In genomic region chr3:89999090-89999489, GRCm38 (mm10) we compare ENCODE assay signal across 8 mouse cellular contexts. TPM values are rescaled to one million over a fixed set of nuclear protein-coding genes. Genes with fewer than 3 reads are reported as not detected.
A peak's percentile ranks its signal among the peaks of the same experiment; 100 is the strongest.
DNase-seq lines count a peak whose midpoint lies in the region; ATAC-seq and TF ChIP-seq lines count a peak whose summit lies in the region.

No protein-coding gene starts in this region.

- H3K9ac ChIP-seq in heart, adult 2 months (ENCODE audit: low read depth, low read length) = peak overlapping the region; percentile 82
- peak overlapping the region; percentile 85 for H3K9ac ChIP-seq in embryonic facial prominence, embryonic 12.5 days
- peak overlapping the region; percentile 83 for H3K9ac ChIP-seq in intestine, embryonic 14.5 days (ENCODE audit: low read length)
- H3K9ac ChIP-seq in midbrain, embryonic 14.5 days (replicated peaks; ENCODE audit: low read length) = peak overlapping the region; percentile 80

- no peaks in the 10 kb centered on the region for H3K79me2 ChIP-seq in heart, adult 2 months (replicated peaks; ENCODE audit: control insufficient read depth, insufficient read depth, low read length)

- H3K4me3 ChIP-seq in heart, adult 2 months = peak overlapping the region; percentile 78
- H3K4me3 ChIP-seq in embryonic facial prominence, embryonic 12.5 days = peak overlapping the region; percentile 84
- H3K4me3 ChIP-seq in intestine, embryonic 14.5 days (ENCODE audit: low read depth, low read length) = peak overlapping the region; percentile 56
- H3K4me3 ChIP-seq in midbrain, embryonic 14.5 days (replicated peaks; ENCODE audit: low read depth, low read length) = peak overlapping the region; percentile 72

- ATAC-seq in embryonic facial prominence, embryonic 12.5 days (ENCODE audit: insufficient number of reproducible peaks, insufficient read depth, low FRiP score, low TSS enrichment) = peak; percentile 77
- no peak for ATAC-seq in intestine, embryonic 14.5 days (replicated peaks; ENCODE audit: low FRiP score, low TSS enrichment, low read depth)
- no peak; the same call in 1 of the 2 replicates for ATAC-seq in midbrain, embryonic 14.5 days (ENCODE audit: low FRiP score, low TSS enrichment)

- intact Hi-C loops in heart, adult 2 months (cut with DNase I) = loop anchor here (2.0 kb wide), 1 partner anchor 36 kb away; the partner anchor contains the start of gene Atp8b2
- intact Hi-C loops in heart, postnatal 25 days (cut with DNase I) = loop anchor here (5.0 kb wide), 1 partner anchor 42 kb away; no protein-coding TSS in a partner anchor
- intact Hi-C loops in left cerebral cortex, postnatal 4 days (cut with DNase I) = no loop called here

- peak overlapping the region; percentile 93 for H3K27ac ChIP-seq in heart, adult 2 months
- peak overlapping the region; percentile 98 for H3K27ac ChIP-seq in embryonic facial prominence, embryonic 12.5 days
- peak overlapping the region; percentile 87 for H3K27ac ChIP-seq in intestine, embryonic 14.5 days (ENCODE audit: low read depth)
- peak overlapping the region; percentile 88 for H3K27ac ChIP-seq in midbrain, embryonic 14.5 days (replicated peaks; ENCODE audit: low read depth, low read length)

- H3K4me2 ChIP-seq in embryonic facial prominence, embryonic 12.5 days (replicated peaks) = peak overlapping the region; percentile 78
- peak overlapping the region; percentile 92 for H3K4me2 ChIP-seq in intestine, embryonic 14.5 days (ENCODE audit: low read length)
- peak overlapping the region; percentile 94 for H3K4me2 ChIP-seq in midbrain, embryonic 14.5 days (ENCODE audit: low read length)

- 17% methylated on average over 8 of the region's 8 CpGs for WGBS in heart, adult 2 months
- WGBS in embryonic facial prominence, embryonic 12.5 days = 7% methylated on average over 8 of the region's 8 CpGs
- WGBS in intestine, embryonic 14.5 days = 16% methylated on average over 8 of the region's 8 CpGs
- WGBS in midbrain, embryonic 14.5 days = 19% methylated on average over 8 of the region's 8 CpGs

- no peak for TF ChIP-seq CTCF in heart, adult 2 months (IDR thresholded peaks at IDR 0.05)

- TF ChIP-seq EP300 in heart, adult 2 months (IDR thresholded peaks at IDR 0.05; ENCODE audit: insufficient read depth, low read depth, low read length) = no peak

- no peak for TF ChIP-seq POLR2A in heart, adult 2 months (IDR thresholded peaks at IDR 0.05; ENCODE audit: insufficient read depth, low read depth, low read length)

- no peak for DNase-seq in heart, adult 2 months
- no peak for DNase-seq in heart, postnatal 25 days (ENCODE audit: low spot score)
- DNase-seq in 416B (ENCODE audit: low read depth) = peak; percentile 22
- DNase-seq in intestine, embryonic 14.5 days (ENCODE audit: low spot score) = peak; percentile 67
- DNase-seq in midbrain, embryonic 14.5 days = no peak
- DNase-seq in gastrocnemius, postnatal 25 days = no peak
- no peak for DNase-seq in left cerebral cortex, postnatal 4 days

- no peaks in the 10 kb centered on the region for H3K9me3 ChIP-seq in embryonic facial prominence, embryonic 12.5 days
- H3K9me3 ChIP-seq in intestine, embryonic 14.5 days (ENCODE audit: control insufficient read depth, low read length) = no peaks in the 10 kb centered on the region
- no peaks in the 10 kb centered on the region for H3K9me3 ChIP-seq in midbrain, embryonic 14.5 days (ENCODE audit: control insufficient read depth, low read length)

- H3K4me1 ChIP-seq in heart, adult 2 months (ENCODE audit: control insufficient read depth, insufficient read depth, low read length) = peaks cover 1% of the 10 kb centered on the region; the same call in 1 of the 2 replicates
- H3K4me1 ChIP-seq in embryonic facial prominence, embryonic 12.5 days = peaks cover 16% of the 10 kb centered on the region
- H3K4me1 ChIP-seq in intestine, embryonic 14.5 days (replicated peaks; ENCODE audit: control insufficient read depth, insufficient read depth, low read length) = peaks cover 8% of the 10 kb centered on the region
- peaks cover 8% of the 10 kb centered on the region for H3K4me1 ChIP-seq in midbrain, embryonic 14.5 days (ENCODE audit: control insufficient read depth, insufficient read depth, low read length)

- peaks cover 4% of the 10 kb centered on the region; the same call in 1 of the 2 replicates for H3K36me3 ChIP-seq in heart, adult 2 months (ENCODE audit: control insufficient read depth, insufficient read depth, low read length)
- peaks cover 44% of the 10 kb centered on the region for H3K36me3 ChIP-seq in embryonic facial prominence, embryonic 12.5 days
- H3K36me3 ChIP-seq in intestine, embryonic 14.5 days (ENCODE audit: control insufficient read depth, insufficient read depth, low read length) = peaks cover 67% of the 10 kb centered on the region
- peaks cover 61% of the 10 kb centered on the region for H3K36me3 ChIP-seq in midbrain, embryonic 14.5 days (ENCODE audit: control insufficient read depth, insufficient read depth, low read length)

- H3K27me3 ChIP-seq in heart, adult 2 months (ENCODE audit: control insufficient read depth, insufficient read depth, low read length) = no peaks in the 10 kb centered on the region
- no peaks in the 10 kb centered on the region for H3K27me3 ChIP-seq in embryonic facial prominence, embryonic 12.5 days
- no peaks in the 10 kb centered on the region for H3K27me3 ChIP-seq in intestine, embryonic 14.5 days (replicated peaks; ENCODE audit: control insufficient read depth, insufficient read depth, low read length)
- H3K27me3 ChIP-seq in midbrain, embryonic 14.5 days (ENCODE audit: control insufficient read depth, insufficient read depth, low read length) = no peaks in the 10 kb centered on the region

RNA-seq across cellular contexts. Expression of gene Hax1, which starts 0.5 kb away (rescaled TPM):
- total RNA-seq in heart, adult 2 months (2021) = 10 to 100 TPM; 40.1 to 48.2 TPM
- polyA plus RNA-seq in heart, adult 2 months (2012; rRNA removed) = 32.5 and 54.3 TPM in 2 replicates
- 10 to 100 TPM; 41.8 to 46.1 TPM for total RNA-seq in heart, postnatal 25 days (2021)
- 172 and 173 TPM in 2 replicates for polyA plus RNA-seq in embryonic facial prominence, embryonic 12.5 days (2016; fragmentation: Nextera tagmentation; extraction: Ambion mirVana)
- polyA plus RNA-seq in intestine, embryonic 14.5 days (2014; fragmentation: Nextera tagmentation; extraction: Ambion mirVana) = 121 and 126 TPM in 2 replicates
- 111 and 114 TPM in 2 replicates for polyA plus RNA-seq in midbrain, embryonic 14.5 days (2014; fragmentation: Nextera tagmentation; extraction: Ambion mirVana)
- 10 to 100 TPM; 44.7 to 54.8 TPM for total RNA-seq in gastrocnemius, postnatal 25 days (2021)
- 10 to 100 TPM; 55.0 to 60.9 TPM for total RNA-seq in left cerebral cortex, postnatal 4 days (2021)

RNA-seq across cellular contexts. Expression of gene Atp8b2, which starts 35.8 kb away (rescaled TPM):
- total RNA-seq in heart, adult 2 months (2021) = 10 to 100 TPM; 15.7 to 18.0 TPM
- polyA plus RNA-seq in heart, adult 2 months (2012; rRNA removed) = 27.3 and 50.1 TPM in 2 replicates
- total RNA-seq in heart, postnatal 25 days (2021) = 10 to 100 TPM; 25.0 to 32.4 TPM
- 19.1 and 22.9 TPM in 2 replicates for polyA plus RNA-seq in embryonic facial prominence, embryonic 12.5 days (2016; fragmentation: Nextera tagmentation; extraction: Ambion mirVana)
- 14.1 and 14.9 TPM in 2 replicates for polyA plus RNA-seq in intestine, embryonic 14.5 days (2014; fragmentation: Nextera tagmentation; extraction: Ambion mirVana)
- polyA plus RNA-seq in midbrain, embryonic 14.5 days (2014; fragmentation: Nextera tagmentation; extraction: Ambion mirVana) = 13.6 and 14.7 TPM in 2 replicates
- 10 to 100 TPM; 14.1 to 15.1 TPM for total RNA-seq in gastrocnemius, postnatal 25 days (2021)
- 10 to 100 TPM; 80.1 to 86.5 TPM for total RNA-seq in left cerebral cortex, postnatal 4 days (2021)

RNA-seq across cellular contexts. Expression of gene 4933434E20Rik, which starts 52.3 kb away (rescaled TPM):
- 10 to 100 TPM; 81.6 to 96.1 TPM for total RNA-seq in heart, adult 2 months (2021)
- 52.8 and 85.1 TPM in 2 replicates for polyA plus RNA-seq in heart, adult 2 months (2012; rRNA removed)
- 10 to 100 TPM; 71.4 to 79.5 TPM for total RNA-seq in heart, postnatal 25 days (2021)
- 147 and 149 TPM in 2 replicates for polyA plus RNA-seq in embryonic facial prominence, embryonic 12.5 days (2016; fragmentation: Nextera tagmentation; extraction: Ambion mirVana)
- polyA plus RNA-seq in intestine, embryonic 14.5 days (2014; fragmentation: Nextera tagmentation; extraction: Ambion mirVana) = 166 and 175 TPM in 2 replicates
- 229 and 241 TPM in 2 replicates for polyA plus RNA-seq in midbrain, embryonic 14.5 days (2014; fragmentation: Nextera tagmentation; extraction: Ambion mirVana)
- total RNA-seq in gastrocnemius, postnatal 25 days (2021) = 10 to 100 TPM; 84.1 to 84.9 TPM
- 10 to 100 TPM; 72.3 to 83.5 TPM for total RNA-seq in left cerebral cortex, postnatal 4 days (2021)

RNA-seq across cellular contexts. Expression of gene Ubap2l, which starts 53.3 kb away (rescaled TPM):
- 100 to 1,000 TPM; 104 to 116 TPM for total RNA-seq in heart, adult 2 months (2021)
- 104 and 137 TPM in 2 replicates for polyA plus RNA-seq in heart, adult 2 months (2012; rRNA removed)
- total RNA-seq in heart, postnatal 25 days (2021) = 100 to 1,000 TPM; 113 to 123 TPM
- polyA plus RNA-seq in embryonic facial prominence, embryonic 12.5 days (2016; fragmentation: Nextera tagmentation; extraction: Ambion mirVana) = 203 and 230 TPM in 2 replicates
- 214 and 227 TPM in 2 replicates for polyA plus RNA-seq in intestine, embryonic 14.5 days (2014; fragmentation: Nextera tagmentation; extraction: Ambion mirVana)
- polyA plus RNA-seq in midbrain, embryonic 14.5 days (2014; fragmentation: Nextera tagmentation; extraction: Ambion mirVana) = 126 and 174 TPM in 2 replicates
- 10 to 100 TPM; 79.1 to 79.3 TPM for total RNA-seq in gastrocnemius, postnatal 25 days (2021)
- 100 to 1,000 TPM; 212 to 217 TPM for total RNA-seq in left cerebral cortex, postnatal 4 days (2021)

Comparison
In these comparisons a context has a peak if more than half of its experiments do, and no peak if none do; other contexts are left out.
1. DNase-seq: peak in 416B (single experiment) and intestine, embryonic 14.5 days (single experiment); none in heart, adult 2 months (0 of 2), heart, postnatal 25 days (single experiment), midbrain, embryonic 14.5 days (single experiment), gastrocnemius, postnatal 25 days (single experiment) and left cerebral cortex, postnatal 4 days (single experiment).
2. Peak in every context shown above with its lines, with median percentiles within 50 percentile points of each other: H3K27ac ChIP-seq, H3K4me3 ChIP-seq, H3K9ac ChIP-seq and H3K4me2 ChIP-seq.